Mouse (Mus musculus): ENCODE data around the gene Trim45. TPM values are rescaled to one million over a fixed set of nuclear protein-coding genes. Genes with fewer than 3 reads are reported as not detected.

The Trim45 gene
- polyA plus RNA-seq, 1 experiment: 13.1 TPM

DNA sequence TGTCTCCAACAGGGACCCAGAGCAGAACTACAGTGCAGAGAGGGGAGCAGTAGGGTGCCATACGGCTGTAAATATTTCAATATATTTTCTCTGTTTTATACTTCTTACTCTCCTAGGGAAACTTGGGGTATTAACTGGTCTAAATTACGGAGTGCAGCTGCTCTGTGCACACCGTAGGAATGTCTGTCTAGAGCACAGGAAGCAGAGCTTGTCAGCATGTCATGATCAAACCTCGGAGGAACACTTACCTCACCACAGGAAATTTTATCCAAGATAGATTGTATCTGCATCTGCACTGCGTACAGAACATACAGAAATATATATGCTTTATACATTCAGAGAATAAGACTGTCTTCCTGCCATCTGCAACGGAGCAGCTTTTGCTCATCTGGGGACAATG, 13.4 kb upstream of the Trim45 start:
- no peak for DNase-seq (ENCODE audit: low read depth)
- TF ChIP-seq POLR2A (IDR thresholded peaks at IDR 0.05; ENCODE audit: borderline replicate concordance, extremely low read depth, insufficient read depth, insufficient read length, poor library complexity, severe bottlenecking) (no peak), CTCF (IDR thresholded peaks at IDR 0.05; ENCODE audit: borderline replicate concordance, extremely low read depth, insufficient read depth, insufficient read length) (no peak)

DNA sequence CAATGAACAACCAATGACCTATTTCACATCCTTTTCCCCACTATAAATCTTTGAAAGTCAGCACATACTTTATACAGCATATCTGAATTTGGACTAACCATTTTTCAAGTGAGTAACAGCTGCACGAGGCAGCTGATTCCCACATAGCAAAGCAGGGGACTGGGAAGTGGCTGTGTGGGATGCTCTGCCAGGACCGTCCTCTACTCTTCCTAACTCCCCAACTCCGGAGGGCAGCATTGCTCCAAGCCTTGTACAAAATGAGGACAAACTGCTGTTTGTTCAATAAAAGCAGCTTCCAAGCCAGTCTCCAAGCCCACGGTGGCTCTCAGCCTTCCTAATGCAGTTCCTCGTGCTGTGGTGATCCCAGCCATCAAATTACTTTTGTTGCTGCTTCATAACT, 11.4 kb upstream of the Trim45 start:
- TF ChIP-seq POLR2A (IDR thresholded peaks at IDR 0.05; ENCODE audit: borderline replicate concordance, extremely low read depth, insufficient read depth, insufficient read length, poor library complexity, severe bottlenecking) (no peak), CTCF (IDR thresholded peaks at IDR 0.05; ENCODE audit: borderline replicate concordance, extremely low read depth, insufficient read depth, insufficient read length) (no peak)
- no peak for DNase-seq (ENCODE audit: low read depth)

- no peak for DNase-seq (ENCODE audit: low read depth)
- TF ChIP-seq CTCF (IDR thresholded peaks at IDR 0.05; ENCODE audit: borderline replicate concordance, extremely low read depth, insufficient read depth, insufficient read length) (no peak), POLR2A (IDR thresholded peaks at IDR 0.05; ENCODE audit: borderline replicate concordance, extremely low read depth, insufficient read depth, insufficient read length, poor library complexity, severe bottlenecking) (no peak)
Observed at GRCm38 (mm10) chr3:100911026-100911425, 11.0 kb upstream of the Trim45 start.

DNA sequence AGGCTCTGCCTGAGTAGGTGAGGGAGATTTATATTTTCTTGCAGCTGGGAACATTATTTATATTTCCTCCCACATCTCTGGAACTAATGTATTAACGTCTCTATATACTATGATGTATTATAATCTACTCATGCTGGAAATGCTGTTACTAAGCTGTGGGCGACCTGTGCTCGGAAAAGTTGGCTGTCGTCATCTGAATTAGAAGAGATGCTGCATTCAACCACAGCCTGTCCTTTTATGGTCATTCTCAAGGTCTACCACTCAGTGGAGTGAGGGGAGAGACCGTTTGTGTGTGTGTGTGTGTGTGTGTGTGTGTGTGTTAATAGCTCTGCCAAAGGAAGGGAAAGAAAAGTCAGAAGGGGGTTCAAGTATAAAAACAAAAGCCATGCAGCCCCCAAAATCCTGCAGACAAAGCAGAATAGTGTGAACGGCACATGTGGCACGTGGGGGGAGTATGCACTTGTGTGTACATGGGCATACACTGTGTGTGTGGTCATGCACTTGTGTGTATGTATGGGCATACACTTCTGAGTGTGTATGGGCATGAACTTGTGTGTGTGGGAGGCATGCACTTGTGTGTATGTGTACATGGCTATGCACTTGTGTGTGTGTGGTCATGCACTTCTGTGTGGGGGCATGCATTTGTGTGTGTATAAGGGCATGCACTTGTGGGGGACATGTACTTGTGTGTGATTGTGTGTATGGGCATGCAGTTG, 10.3 kb upstream of the Trim45 start:
- TF ChIP-seq POLR2A (IDR thresholded peaks at IDR 0.05; ENCODE audit: borderline replicate concordance, extremely low read depth, insufficient read depth, insufficient read length, poor library complexity, severe bottlenecking) (no peak), CTCF (IDR thresholded peaks at IDR 0.05; ENCODE audit: borderline replicate concordance, extremely low read depth, insufficient read depth, insufficient read length) (no peak)
- no peak for DNase-seq (ENCODE audit: low read depth)

GRCm38 (mm10) chr3:100916844-100917243, 5.2 kb upstream of the Trim45 start:
- DNase-seq (ENCODE audit: low read depth): peak; percentile 76
- TF ChIP-seq CTCF (IDR thresholded peaks at IDR 0.05; ENCODE audit: borderline replicate concordance, extremely low read depth, insufficient read depth, insufficient read length): peak; percentile 38; the same call in 1 of the 2 replicates
- TF ChIP-seq POLR2A (IDR thresholded peaks at IDR 0.05; ENCODE audit: borderline replicate concordance, extremely low read depth, insufficient read depth, insufficient read length, poor library complexity, severe bottlenecking): no peak

DNA sequence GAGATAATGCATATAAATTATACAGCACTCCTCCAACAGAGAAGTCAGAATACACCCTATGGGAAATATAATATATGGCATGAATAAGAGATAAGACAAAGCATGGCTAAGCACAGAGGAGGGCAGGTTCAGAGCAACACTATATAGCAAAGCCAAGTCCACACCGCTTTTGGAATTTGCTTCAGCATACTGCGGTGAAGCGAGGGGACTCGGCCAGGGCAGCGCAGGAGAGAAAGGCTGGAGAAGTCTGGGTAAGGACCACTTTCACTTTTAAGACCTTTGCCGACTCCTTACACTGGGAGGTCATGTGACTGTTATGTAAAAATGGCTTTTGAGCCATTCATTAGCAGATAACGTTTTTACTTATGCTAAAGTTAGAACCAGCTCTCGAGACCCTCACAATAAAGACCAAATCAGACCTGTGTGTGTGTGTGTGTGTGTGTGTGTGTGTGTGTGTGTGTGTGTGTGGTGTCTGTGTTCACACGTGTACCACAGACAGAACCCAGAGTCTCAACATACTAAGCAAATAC, 1.3 kb upstream of the Trim45 start:
- no peak for DNase-seq (ENCODE audit: low read depth)
- no peak for TF ChIP-seq CTCF (IDR thresholded peaks at IDR 0.05; ENCODE audit: borderline replicate concordance, extremely low read depth, insufficient read depth, insufficient read length)
- TF ChIP-seq POLR2A (IDR thresholded peaks at IDR 0.05; ENCODE audit: borderline replicate concordance, extremely low read depth, insufficient read depth, insufficient read length, poor library complexity, severe bottlenecking): no peak

GRCm38 (mm10) chr3:100922506-100923375, 739 bp downstream of the Trim45 start:
- TF ChIP-seq POLR2A (IDR thresholded peaks at IDR 0.05; ENCODE audit: borderline replicate concordance, extremely low read depth, insufficient read depth, insufficient read length, poor library complexity, severe bottlenecking) (no peak), CTCF (IDR thresholded peaks at IDR 0.05; ENCODE audit: borderline replicate concordance, extremely low read depth, insufficient read depth, insufficient read length) (no peak)
- DNase-seq (ENCODE audit: low read depth): no peak

DNA sequence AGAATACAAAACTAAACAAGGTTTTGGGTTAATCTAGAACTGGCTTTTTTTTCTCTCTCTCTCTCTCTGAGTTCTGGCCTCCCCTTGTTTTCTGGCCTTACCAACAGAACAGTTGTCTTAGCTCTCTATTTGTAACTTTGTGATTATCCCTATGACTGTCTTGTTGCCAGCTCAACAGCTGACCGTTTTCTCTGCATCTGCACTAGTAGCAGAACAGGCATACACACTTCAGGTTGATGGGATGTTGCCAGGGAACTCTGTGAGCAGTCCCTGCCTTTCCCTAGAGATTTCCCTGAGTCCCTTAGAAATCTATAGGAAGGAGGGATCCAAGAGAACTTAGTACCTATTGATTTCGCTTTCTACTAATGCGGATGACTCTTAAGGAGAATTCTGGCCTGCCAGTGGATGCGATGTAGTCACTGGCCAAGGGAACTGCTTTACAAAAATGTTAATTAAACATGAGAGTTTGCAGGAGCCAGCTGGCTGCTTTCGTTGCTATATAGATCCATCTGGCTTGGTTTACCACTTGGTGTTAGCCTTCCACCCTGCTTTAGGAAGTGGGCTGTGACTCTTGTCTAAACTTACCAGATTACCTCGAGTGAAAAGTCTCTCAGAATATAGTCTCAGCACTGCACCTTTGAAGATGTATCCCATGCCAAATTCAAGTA, 2.2 kb downstream of the Trim45 start:
- DNase-seq (ENCODE audit: low read depth): peak; percentile 71

GRCm38 (mm10) chr3:100925176-100925575, 3.2 kb downstream of the Trim45 start:
- no peak for TF ChIP-seq CTCF (IDR thresholded peaks at IDR 0.05; ENCODE audit: borderline replicate concordance, extremely low read depth, insufficient read depth, insufficient read length)
- no peak for TF ChIP-seq POLR2A (IDR thresholded peaks at IDR 0.05; ENCODE audit: borderline replicate concordance, extremely low read depth, insufficient read depth, insufficient read length, poor library complexity, severe bottlenecking)
- DNase-seq (ENCODE audit: low read depth): no peak

More for the DNA sequence above, 2.2 kb downstream of the Trim45 start:
- TF ChIP-seq POLR2A (IDR thresholded peaks at IDR 0.05; ENCODE audit: borderline replicate concordance, extremely low read depth, insufficient read depth, insufficient read length, poor library complexity, severe bottlenecking) (no peak), CTCF (IDR thresholded peaks at IDR 0.05; ENCODE audit: borderline replicate concordance, extremely low read depth, insufficient read depth, insufficient read length) (no peak)

DNA sequence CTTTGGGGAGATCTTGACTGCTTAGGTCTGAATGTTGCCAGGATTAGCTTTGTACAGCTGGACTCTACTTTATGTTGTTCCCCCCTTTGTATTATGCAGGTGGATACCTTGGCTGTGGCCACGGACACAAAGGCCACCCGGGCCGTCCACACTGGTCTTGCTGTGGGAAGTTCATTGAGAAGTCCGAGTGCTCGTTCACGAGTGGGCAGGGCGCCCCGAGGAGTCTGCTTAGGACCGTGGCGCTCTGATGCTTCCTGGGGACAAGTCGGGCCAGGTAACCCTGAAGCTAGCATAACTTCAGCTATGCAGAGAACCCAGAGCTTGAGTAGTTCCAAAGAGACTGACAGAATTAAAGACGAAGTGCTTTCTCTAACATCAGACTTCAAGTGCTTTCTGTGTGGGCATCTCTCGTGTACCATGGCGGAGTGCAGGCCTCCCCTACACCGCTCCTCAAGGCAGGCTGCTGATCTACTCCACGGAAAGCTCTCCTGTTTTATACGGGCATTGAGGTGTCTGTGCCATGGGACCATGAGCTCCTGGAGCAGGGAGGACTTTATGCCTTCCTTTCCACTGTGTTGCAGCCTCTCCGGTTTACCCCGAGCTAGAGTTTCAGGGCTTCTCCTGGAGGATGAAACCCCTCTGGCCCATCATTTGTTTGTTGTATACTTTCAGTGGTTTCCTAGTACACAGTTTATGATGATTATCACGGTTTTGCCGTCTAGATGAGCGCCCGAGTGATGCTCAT, 9.5 kb downstream of the Trim45 start:
- no peak for TF ChIP-seq CTCF (IDR thresholded peaks at IDR 0.05; ENCODE audit: borderline replicate concordance, extremely low read depth, insufficient read depth, insufficient read length)
- no peak for TF ChIP-seq POLR2A (IDR thresholded peaks at IDR 0.05; ENCODE audit: borderline replicate concordance, extremely low read depth, insufficient read depth, insufficient read length, poor library complexity, severe bottlenecking)
- DNase-seq (ENCODE audit: low read depth): no peak

All from brain, embryonic 14.5 days (tissue).